Mouse (Mus musculus) frontal cortex, adult (tissue): ENCODE data around the gene Bmyc.
"Not testable (repeated sequence)": the region's sequence is repeated elsewhere in the genome, so short reads cannot be mapped to it uniquely, and the experiment has no call there.

Experiments
- ATAC-seq: cut with Nextera tagmentation; 2 replicates; pipeline ENCODE4 v1.9.2; 2017; ENCODE audit warnings: mild to moderate bottlenecking, moderate library complexity, mixed read lengths; ENCODE audit not compliant: low TSS enrichment

Gene Bmyc

GRCm38 (mm10) chr2:25733199-25733930 is 26.8 kb downstream of the Bmyc start:
- no peak for ATAC-seq

GRCm38 (mm10) chr2:25736709-25737108 is 30.2 kb downstream of the Bmyc start, which contains the start of gene Obp2b:
Gene Obp2b (plus strand): TSS chr2:25737009.
- not testable (repeated sequence) for ATAC-seq

GRCm38 (mm10) chr2:25741671-25742070 is 35.1 kb downstream of the Bmyc start:
- ATAC-seq, result no peak

DNA sequence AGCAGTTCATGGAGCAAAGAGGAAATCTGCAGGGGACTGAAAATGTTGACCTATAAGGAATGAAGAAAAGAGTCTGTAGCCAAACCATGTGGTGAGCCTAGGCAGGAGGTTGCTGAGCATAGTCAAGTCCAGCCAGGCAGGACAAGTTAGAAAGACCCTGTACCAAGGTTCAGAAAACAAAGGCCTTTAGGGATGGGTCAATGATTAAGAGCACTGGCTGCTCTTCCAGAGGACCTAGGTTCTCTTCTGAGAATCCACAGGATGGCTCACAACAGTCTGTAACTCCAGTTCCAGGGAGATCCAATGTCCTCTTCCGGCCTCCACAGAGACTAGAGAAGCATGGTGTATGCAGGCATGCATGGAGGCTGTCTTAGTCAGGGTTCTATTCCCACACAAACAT is 47.7 kb downstream of the Bmyc start:
- no peak for ATAC-seq
